8 mouse cellular contexts compared by ENCODE assay signal in genomic region chr14:55063117-55063516, GRCm38 (mm10). TPM values are rescaled to one million over a fixed set of nuclear protein-coding genes. Genes with fewer than 3 reads are reported as not detected.
DNase-seq lines count a peak whose midpoint lies in the region; ATAC-seq and TF ChIP-seq lines count a peak whose summit lies in the region.

No protein-coding gene starts in this region.

- 81% methylated on average over 5 of the region's 5 CpGs for WGBS in hindbrain, postnatal 0 days
- WGBS in midbrain, embryonic 15.5 days, result 92% methylated on average over 5 of the region's 5 CpGs

- H3K9ac ChIP-seq in hindbrain, postnatal 0 days (replicated peaks; ENCODE audit: low read length), result no peak overlapping the region; the same call in 1 of the 2 replicates
- 0 out of 2 replicates have a peak overlapping the region, but pooled peaks have one; percentile 4 for H3K9ac ChIP-seq in midbrain, embryonic 15.5 days

- H3K27ac ChIP-seq in hindbrain, postnatal 0 days, result peak overlapping the region; percentile 37; the same call in 1 of the 2 replicates
- no peak overlapping the region for H3K27ac ChIP-seq in midbrain, embryonic 15.5 days

- TF ChIP-seq CTCF in hindbrain, postnatal 0 days (IDR thresholded peaks at IDR 0.05; ENCODE audit: low read depth), result peak; percentile 16; the same call in 1 of the 2 replicates

- no peaks in the 10 kb centered on the region for H3K27me3 ChIP-seq in hindbrain, postnatal 0 days (ENCODE audit: insufficient read depth, low read length)
- H3K27me3 ChIP-seq in midbrain, embryonic 15.5 days (replicated peaks), result no peaks in the 10 kb centered on the region

- H3K36me3 ChIP-seq in hindbrain, postnatal 0 days (ENCODE audit: insufficient read depth, low read length), result peaks cover 21% of the 10 kb centered on the region; the same call in 1 of the 2 replicates
- peaks cover 37% of the 10 kb centered on the region for H3K36me3 ChIP-seq in midbrain, embryonic 15.5 days (replicated peaks)

- DNase-seq in cerebellum, postnatal 14 days, result peak; percentile 30 to 36
- no peak for DNase-seq in cerebellum, postnatal 10 days
- DNase-seq in layer of hippocampus, adult 18-20 months (ENCODE audit: low spot score in 2 of 2), result peak; percentile 8 to 17
- no peak for DNase-seq in layer of hippocampus, adult 9-11 months
- DNase-seq in hindbrain, postnatal 0 days (ENCODE audit: low spot score), result no peak
- DNase-seq in lung, postnatal 10 days, result no peak
- no peak for DNase-seq in frontal cortex, postnatal 25 days (ENCODE audit: low spot score in 2 of 2)

- H3K9me3 ChIP-seq in hindbrain, postnatal 0 days (ENCODE audit: low read length), result no peaks in the 10 kb centered on the region
- H3K9me3 ChIP-seq in midbrain, embryonic 15.5 days, result no peaks in the 10 kb centered on the region

- peak overlapping the region; percentile 28; the same call in 1 of the 2 replicates for H3K4me2 ChIP-seq in hindbrain, postnatal 0 days (ENCODE audit: low read depth, low read length)
- H3K4me2 ChIP-seq in midbrain, embryonic 15.5 days, result no peak overlapping the region

- no peak for ATAC-seq in hindbrain, postnatal 0 days
- no peak for ATAC-seq in midbrain, embryonic 15.5 days (replicated peaks)

- H3K4me3 ChIP-seq in hindbrain, postnatal 0 days (ENCODE audit: low read length), result 0 out of 2 replicates have a peak overlapping the region, but pooled peaks have one; percentile 2
- H3K4me3 ChIP-seq in midbrain, embryonic 15.5 days, result no peak overlapping the region

- peaks cover 18% of the 10 kb centered on the region for H3K4me1 ChIP-seq in hindbrain, postnatal 0 days (ENCODE audit: insufficient read depth, low read length)
- H3K4me1 ChIP-seq in midbrain, embryonic 15.5 days, result peaks cover 37% of the 10 kb centered on the region

RNA-seq across cellular contexts. Expression of gene Zfhx2, which starts 29.0 kb away (rescaled TPM):
- 10 to 100 TPM; 52.9 to 58.5 TPM for total RNA-seq in layer of hippocampus, adult 18-20 months (2021)
- total RNA-seq in hindbrain, postnatal 0 days (2014; rRNA removed), result 10.7 and 10.9 TPM in 2 replicates
- polyA plus RNA-seq in hindbrain, postnatal 0 days (2015; fragmentation: Nextera tagmentation; extraction: Ambion mirVana), result 8.1 and 8.4 TPM in 2 replicates
- 33.7 and 37.5 TPM in 2 replicates for polyA plus RNA-seq in midbrain, embryonic 15.5 days (2015; fragmentation: Nextera tagmentation; extraction: Ambion mirVana)

RNA-seq across cellular contexts. Expression of gene Thtpa, which starts 31.5 kb away (rescaled TPM):
- total RNA-seq in layer of hippocampus, adult 18-20 months (2021), result 10 to 100 TPM; 17.8 to 18.3 TPM
- total RNA-seq in hindbrain, postnatal 0 days (2014; rRNA removed), result 37.7 and 44.1 TPM in 2 replicates
- 31.8 and 32.8 TPM in 2 replicates for polyA plus RNA-seq in hindbrain, postnatal 0 days (2015; fragmentation: Nextera tagmentation; extraction: Ambion mirVana)
- polyA plus RNA-seq in midbrain, embryonic 15.5 days (2015; fragmentation: Nextera tagmentation; extraction: Ambion mirVana), result 38.8 and 39.5 TPM in 2 replicates

RNA-seq across cellular contexts. Expression of gene Ap1g2, which starts 43.3 kb away (rescaled TPM):
- total RNA-seq in layer of hippocampus, adult 18-20 months (2021), result 10 to 100 TPM; 11.3 to 14.9 TPM
- 5.7 and 6.5 TPM in 2 replicates for total RNA-seq in hindbrain, postnatal 0 days (2014; rRNA removed)
- 5.9 and 6.1 TPM in 2 replicates for polyA plus RNA-seq in hindbrain, postnatal 0 days (2015; fragmentation: Nextera tagmentation; extraction: Ambion mirVana)
- polyA plus RNA-seq in midbrain, embryonic 15.5 days (2015; fragmentation: Nextera tagmentation; extraction: Ambion mirVana), result 7.5 and 9.2 TPM in 2 replicates

RNA-seq across cellular contexts. Expression of gene Ngdn, which starts 47.9 kb away (rescaled TPM):
- total RNA-seq in layer of hippocampus, adult 18-20 months (2021), result 10 to 100 TPM; 30.2 to 32.7 TPM
- total RNA-seq in hindbrain, postnatal 0 days (2014; rRNA removed), result 16.6 and 25.4 TPM in 2 replicates
- polyA plus RNA-seq in hindbrain, postnatal 0 days (2015; fragmentation: Nextera tagmentation; extraction: Ambion mirVana), result 53.2 and 55.2 TPM in 2 replicates
- 47.8 and 50.2 TPM in 2 replicates for polyA plus RNA-seq in midbrain, embryonic 15.5 days (2015; fragmentation: Nextera tagmentation; extraction: Ambion mirVana)

RNA-seq across cellular contexts. Expression of gene Jph4, which starts 53.6 kb away (rescaled TPM):
- total RNA-seq in layer of hippocampus, adult 18-20 months (2021), result 100 to 1,000 TPM; 423 to 433 TPM
- 124 and 126 TPM in 2 replicates for total RNA-seq in hindbrain, postnatal 0 days (2014; rRNA removed)
- 28.3 and 29.4 TPM in 2 replicates for polyA plus RNA-seq in hindbrain, postnatal 0 days (2015; fragmentation: Nextera tagmentation; extraction: Ambion mirVana)
- polyA plus RNA-seq in midbrain, embryonic 15.5 days (2015; fragmentation: Nextera tagmentation; extraction: Ambion mirVana), result 39.7 and 42.5 TPM in 2 replicates

Comparison
In these comparisons a context has a peak if more than half of its experiments do, and no peak if none do; other contexts are left out.
1. DNase-seq: peak in cerebellum, postnatal 14 days (2 of 2) and layer of hippocampus, adult 18-20 months (2 of 2); none in cerebellum, postnatal 10 days (0 of 2), layer of hippocampus, adult 9-11 months (single experiment), hindbrain, postnatal 0 days (single experiment), lung, postnatal 10 days (single experiment) and frontal cortex, postnatal 25 days (0 of 2).